Mouse (Mus musculus): ENCODE results near the gene Rabggtb. TPM values are rescaled to one million over a fixed set of nuclear protein-coding genes. Genes with fewer than 3 reads are reported as not detected.

The Rabggtb gene
- polyA plus RNA-seq, 1 experiment: 28.2 TPM

DNA sequence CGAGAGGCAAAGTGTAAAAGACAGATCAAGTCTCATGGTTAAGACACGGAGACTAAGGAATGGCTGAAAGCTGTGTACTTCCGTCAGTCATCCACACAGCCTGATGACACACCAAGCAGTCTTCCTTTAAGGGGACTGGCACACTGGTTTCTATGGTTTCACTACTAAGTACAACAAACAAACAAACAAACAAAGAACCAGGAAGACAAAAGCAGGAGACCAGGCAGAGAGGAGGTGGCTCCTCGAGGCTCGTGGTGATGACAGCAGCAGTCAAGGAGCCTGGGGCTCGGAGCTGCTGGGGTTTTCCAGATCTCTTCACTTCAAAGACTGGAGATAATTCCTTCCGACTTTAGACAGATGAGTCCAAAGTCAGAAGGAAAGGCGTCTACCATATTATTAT is 27.2 kb upstream of the Rabggtb start:
- no peak for DNase-seq (ENCODE audit: low read depth in 1 of 2, low spot score in 2 of 2)
- Histone ChIP-seq H3K4me3 (ENCODE audit: extremely low read depth, insufficient read depth, insufficient read length) (no peak overlapping the region), H3K27ac (ENCODE audit: insufficient read depth, low read length) (no peak overlapping the region), H3K27me3 (ENCODE audit: control insufficient read depth, insufficient read depth, low read length) (no peaks in the 10 kb centered on the region), H3K36me3 (ENCODE audit: control insufficient read depth, insufficient read depth, low read length) (peaks cover 24% of the 10 kb centered on the region), H3K4me1 (ENCODE audit: control insufficient read depth, insufficient read depth, insufficient read length) (no peaks in the 10 kb centered on the region)
- WGBS: 89% methylated on average over 8 of the region's 8 CpGs
- TF ChIP-seq POLR2A (IDR thresholded peaks at IDR 0.05; ENCODE audit: low read depth, low read length): no peak
- no peak for TF ChIP-seq CTCF (IDR thresholded peaks at IDR 0.05; ENCODE audit: extremely low read depth, insufficient read depth, insufficient read length, insufficient replicate concordance)

DNA sequence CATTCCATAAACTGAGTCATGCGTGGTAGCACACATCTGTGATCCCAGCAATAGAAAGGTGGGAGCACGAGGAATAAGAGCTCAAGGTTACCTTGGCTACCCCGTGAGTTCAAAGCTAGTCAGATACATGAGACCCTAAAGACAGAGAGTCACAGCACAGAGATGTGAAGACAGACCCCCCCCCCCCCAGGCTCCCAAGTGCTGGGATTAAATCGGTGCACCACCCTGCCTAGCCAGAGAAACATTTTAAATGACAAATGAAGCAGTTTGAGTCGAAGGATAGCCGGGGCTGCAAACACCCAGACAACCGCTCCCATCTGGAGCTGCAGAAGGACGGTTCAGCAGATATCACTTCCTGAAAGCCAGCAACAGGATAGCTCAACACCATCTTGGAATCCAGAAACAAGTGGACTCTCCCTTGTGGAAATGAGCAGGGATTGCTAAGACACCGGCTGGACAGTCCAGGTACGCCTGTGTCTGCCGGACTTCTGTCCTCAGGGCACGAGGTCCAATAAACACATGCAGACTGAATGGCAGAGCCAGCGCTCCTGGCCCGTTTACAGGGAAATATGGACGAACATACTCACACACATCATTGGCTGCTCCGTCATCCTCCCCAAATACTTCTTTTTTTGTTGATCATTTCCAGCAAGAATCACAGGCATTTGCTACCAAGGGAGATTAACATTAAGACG is 24.5 kb upstream of the Rabggtb start:
- TF ChIP-seq CTCF (IDR thresholded peaks at IDR 0.05; ENCODE audit: extremely low read depth, insufficient read depth, insufficient read length, insufficient replicate concordance) (no peak), POLR2A (IDR thresholded peaks at IDR 0.05; ENCODE audit: low read depth, low read length) (no peak)
- no peaks in the 10 kb centered on the region for H3K27me3 ChIP-seq (ENCODE audit: control insufficient read depth, insufficient read depth, low read length)
- no peak overlapping the region for H3K27ac ChIP-seq (ENCODE audit: insufficient read depth, low read length)
- DNase-seq (ENCODE audit: low read depth in 1 of 2, low spot score in 2 of 2): no peak
- peaks cover 37% of the 10 kb centered on the region for H3K36me3 ChIP-seq (ENCODE audit: control insufficient read depth, insufficient read depth, low read length)
- H3K4me3 ChIP-seq (ENCODE audit: extremely low read depth, insufficient read depth, insufficient read length): no peak overlapping the region
- 95% methylated on average over 17 of the region's 17 CpGs for WGBS
- no peaks in the 10 kb centered on the region for H3K4me1 ChIP-seq (ENCODE audit: control insufficient read depth, insufficient read depth, insufficient read length)

DNA sequence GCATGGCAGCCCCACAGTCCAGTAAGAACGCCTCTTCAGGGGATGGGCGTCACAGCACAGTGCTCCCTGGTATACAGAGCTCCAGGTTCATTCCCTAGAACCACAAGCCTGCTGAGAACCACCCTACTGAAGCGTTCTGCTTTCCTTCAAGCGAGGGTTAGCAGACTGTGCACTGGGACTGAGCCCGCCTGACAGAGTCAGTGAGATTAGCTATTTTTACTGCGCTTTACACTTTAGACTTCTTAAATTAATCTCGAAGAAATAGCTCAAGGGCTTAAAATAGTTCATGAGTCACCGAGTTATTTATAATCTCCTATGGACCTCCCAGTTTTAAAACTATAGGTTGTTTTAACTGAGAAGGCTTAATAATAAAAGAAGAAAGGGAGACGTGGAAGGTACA is 23.1 kb upstream of the Rabggtb start:
- Histone ChIP-seq H3K4me1 (ENCODE audit: control insufficient read depth, insufficient read depth, insufficient read length) (no peaks in the 10 kb centered on the region), H3K27me3 (ENCODE audit: control insufficient read depth, insufficient read depth, low read length) (no peaks in the 10 kb centered on the region), H3K36me3 (ENCODE audit: control insufficient read depth, insufficient read depth, low read length) (peaks cover 41% of the 10 kb centered on the region), H3K4me3 (ENCODE audit: extremely low read depth, insufficient read depth, insufficient read length) (no peak overlapping the region), H3K27ac (ENCODE audit: insufficient read depth, low read length) (no peak overlapping the region)
- TF ChIP-seq POLR2A (IDR thresholded peaks at IDR 0.05; ENCODE audit: low read depth, low read length) (no peak), CTCF (IDR thresholded peaks at IDR 0.05; ENCODE audit: extremely low read depth, insufficient read depth, insufficient read length, insufficient replicate concordance) (no peak)
- DNase-seq (ENCODE audit: low read depth in 1 of 2, low spot score in 2 of 2): no peak
- 85% methylated on average over 9 of the region's 9 CpGs for WGBS

DNA sequence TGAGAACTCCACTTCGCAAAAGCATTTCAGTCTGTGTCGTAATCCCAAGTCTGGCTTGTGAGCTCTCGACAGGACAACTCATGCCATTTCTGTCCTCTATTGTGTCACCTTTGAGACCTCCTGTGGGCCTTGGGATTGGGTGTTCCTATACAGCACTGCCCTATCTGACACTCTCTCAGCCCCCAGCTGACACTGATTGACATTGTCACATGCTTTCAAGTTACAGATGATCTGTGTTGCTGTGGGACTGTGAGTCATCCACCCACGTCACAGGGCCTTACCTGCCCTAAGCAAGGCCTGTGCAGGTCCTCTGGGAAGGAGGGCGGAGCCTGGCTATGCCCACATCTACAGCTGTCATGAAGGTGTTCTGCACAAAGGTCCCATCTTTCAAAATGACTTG is 19.7 kb upstream of the Rabggtb start:
- no peak for DNase-seq (ENCODE audit: low read depth in 1 of 2, low spot score in 2 of 2)

DNA sequence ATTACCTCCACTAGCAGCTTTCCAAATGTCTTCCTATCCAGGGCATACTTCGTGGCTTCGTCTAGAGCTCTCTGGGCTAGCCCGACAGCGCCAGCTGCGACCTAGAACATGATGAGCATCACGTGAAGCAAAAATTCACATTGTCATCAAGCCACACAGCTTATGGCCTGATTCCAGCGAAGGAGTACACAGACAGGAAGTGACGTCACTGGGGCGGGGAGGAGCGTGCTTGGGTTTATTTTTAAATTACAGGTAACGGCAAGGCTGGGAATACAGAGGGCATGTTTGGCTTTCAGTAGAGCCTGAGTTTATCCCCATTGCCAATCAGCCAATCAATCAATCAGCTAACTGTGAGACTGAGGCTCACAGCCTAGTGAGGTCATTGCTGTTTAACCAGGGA is 16.7 kb upstream of the Rabggtb start:
- H3K27ac ChIP-seq (ENCODE audit: insufficient read depth, low read length): no peak overlapping the region
- TF ChIP-seq CTCF (IDR thresholded peaks at IDR 0.05; ENCODE audit: extremely low read depth, insufficient read depth, insufficient read length, insufficient replicate concordance): no peak

More for the DNA sequence above, 19.7 kb upstream of the Rabggtb start:
- Histone ChIP-seq H3K4me1 (ENCODE audit: control insufficient read depth, insufficient read depth, insufficient read length) (no peaks in the 10 kb centered on the region), H3K36me3 (ENCODE audit: control insufficient read depth, insufficient read depth, low read length) (peaks cover 42% of the 10 kb centered on the region), H3K27me3 (ENCODE audit: control insufficient read depth, insufficient read depth, low read length) (no peaks in the 10 kb centered on the region), H3K4me3 (ENCODE audit: extremely low read depth, insufficient read depth, insufficient read length) (no peak overlapping the region), H3K27ac (ENCODE audit: insufficient read depth, low read length) (no peak overlapping the region)
- no peak for TF ChIP-seq POLR2A (IDR thresholded peaks at IDR 0.05; ENCODE audit: low read depth, low read length)
- TF ChIP-seq CTCF (IDR thresholded peaks at IDR 0.05; ENCODE audit: extremely low read depth, insufficient read depth, insufficient read length, insufficient replicate concordance): no peak
- WGBS: 89% methylated on average over 5 of the region's 5 CpGs

GRCm38 (mm10) chr3:153926333-153926732 is 13.5 kb upstream of the Rabggtb start:
- no peaks in the 10 kb centered on the region for H3K27me3 ChIP-seq (ENCODE audit: control insufficient read depth, insufficient read depth, low read length)
- peaks cover 25% of the 10 kb centered on the region for H3K36me3 ChIP-seq (ENCODE audit: control insufficient read depth, insufficient read depth, low read length)
- H3K27ac ChIP-seq (ENCODE audit: insufficient read depth, low read length): no peak overlapping the region
- TF ChIP-seq CTCF (IDR thresholded peaks at IDR 0.05; ENCODE audit: extremely low read depth, insufficient read depth, insufficient read length, insufficient replicate concordance) (no peak), POLR2A (IDR thresholded peaks at IDR 0.05; ENCODE audit: low read depth, low read length) (no peak)
- H3K4me1 ChIP-seq (ENCODE audit: control insufficient read depth, insufficient read depth, insufficient read length): no peaks in the 10 kb centered on the region
- no peak for DNase-seq (ENCODE audit: low read depth in 1 of 2, low spot score in 2 of 2)
- no peak overlapping the region for H3K4me3 ChIP-seq (ENCODE audit: extremely low read depth, insufficient read depth, insufficient read length)
- WGBS: 91% methylated on average over 7 of the region's 7 CpGs

More for the DNA sequence above, 16.7 kb upstream of the Rabggtb start:
- H3K4me3 ChIP-seq (ENCODE audit: extremely low read depth, insufficient read depth, insufficient read length): no peak overlapping the region
- no peaks in the 10 kb centered on the region for H3K27me3 ChIP-seq (ENCODE audit: control insufficient read depth, insufficient read depth, low read length)
- DNase-seq (ENCODE audit: low read depth in 1 of 2, low spot score in 2 of 2): no peak
- H3K36me3 ChIP-seq (ENCODE audit: control insufficient read depth, insufficient read depth, low read length): peaks cover 37% of the 10 kb centered on the region
- H3K4me1 ChIP-seq (ENCODE audit: control insufficient read depth, insufficient read depth, insufficient read length): no peaks in the 10 kb centered on the region
- WGBS: 75% methylated on average over 11 of the region's 11 CpGs

GRCm38 (mm10) chr3:153921147-153921910 is 8.5 kb upstream of the Rabggtb start:
- WGBS: 91% methylated on average over 10 of the region's 10 CpGs
- 0 out of 2 replicates have a peak, but pooled peaks cover 3% of the 10 kb centered on the region for H3K4me1 ChIP-seq (ENCODE audit: control insufficient read depth, insufficient read depth, insufficient read length)
- H3K27ac ChIP-seq (ENCODE audit: insufficient read depth, low read length): no peak overlapping the region
- no peak for TF ChIP-seq CTCF (IDR thresholded peaks at IDR 0.05; ENCODE audit: extremely low read depth, insufficient read depth, insufficient read length, insufficient replicate concordance)
- TF ChIP-seq POLR2A (IDR thresholded peaks at IDR 0.05; ENCODE audit: low read depth, low read length): no peak
- no peak overlapping the region for H3K4me3 ChIP-seq (ENCODE audit: extremely low read depth, insufficient read depth, insufficient read length)
- no peak for DNase-seq (ENCODE audit: low read depth in 1 of 2, low spot score in 2 of 2)
- H3K27me3 ChIP-seq (ENCODE audit: control insufficient read depth, insufficient read depth, low read length): no peaks in the 10 kb centered on the region
- H3K36me3 ChIP-seq (ENCODE audit: control insufficient read depth, insufficient read depth, low read length): peaks cover 8% of the 10 kb centered on the region

Data from spleen, adult 2 months (tissue).